Mouse (Mus musculus) ES-E14 (cell line): ENCODE measurements around the gene Ube2h. TPM values are rescaled to one million over a fixed set of nuclear protein-coding genes. Genes with fewer than 3 reads are reported as not detected.

Experiments
- DNase-seq: peaks from one replicate; pipeline ENCODE4 v3.0.0-alpha.2; 2013; ENCODE audit warnings: low read depth, low spot score
- H3K27ac ChIP-seq: 2 replicates; pipeline ENCODE4 v1.5.1; 2012; ENCODE audit warnings: low read depth, mild to moderate bottlenecking, low read length, moderate library complexity, mixed read lengths; ENCODE audit not compliant: poor library complexity, insufficient read depth, severe bottlenecking
- H3K36me3 ChIP-seq: 2 replicates; pipeline ENCODE4 v1.6.1; 2012; ENCODE audit warnings: mild to moderate bottlenecking, low read length, moderate library complexity, mixed read lengths; ENCODE audit not compliant: control insufficient read depth, poor library complexity, insufficient read depth, severe bottlenecking
- H3K4me1 ChIP-seq, 2 experiments: fragments of 150-350 bp in 1 of 2; sonication (generic) in 1 of 2; 2 replicates each; pipeline ENCODE4 v1.6.1; 2012; ENCODE audit warnings: low read length in 2 of 2, mild to moderate bottlenecking in 1 of 2, mixed read lengths in 1 of 2; ENCODE audit not compliant: control insufficient read depth in 2 of 2, insufficient read depth in 2 of 2, poor library complexity in 1 of 2
- H3K4me3 ChIP-seq, 2 experiments: fragments of 150-350 bp in 1 of 2; sonication (generic) in 1 of 2; 2 replicates each; pipeline ENCODE4 v1.5.1; 2012; ENCODE audit warnings: low read length in 2 of 2, low read depth in 1 of 2, mild to moderate bottlenecking in 1 of 2, mixed read lengths in 1 of 2; ENCODE audit not compliant: insufficient read depth in 1 of 2, poor library complexity in 1 of 2, severe bottlenecking in 1 of 2
- H3K9ac ChIP-seq: 2 replicates; pipeline ENCODE4 v1.6.1; 2012; ENCODE audit warnings: low read depth, mild to moderate bottlenecking, low read length, mixed read lengths; ENCODE audit not compliant: poor library complexity, insufficient read depth, severe bottlenecking
- H3K9me3 ChIP-seq: fragments of 150-350 bp; sonication (generic); 2 replicates; pipeline ENCODE4 v1.6.1; 2012; ENCODE audit warnings: low read depth, mild to moderate bottlenecking, low read length; ENCODE audit not compliant: control insufficient read depth, insufficient read depth
- CHD2 ChIP-seq: IDR thresholded peaks from 2 replicates; pipeline ENCODE4 v1.6.1; 2014; ENCODE audit warnings: mild to moderate bottlenecking, low read depth, low read length, inconsistent platforms
- HCFC1 ChIP-seq: IDR thresholded peaks from 2 replicates; pipeline ENCODE4 v1.6.1; 2012; ENCODE audit warnings: low read length, inconsistent platforms, borderline replicate concordance; ENCODE audit not compliant: insufficient read depth
- MAFK ChIP-seq: IDR thresholded peaks from 2 replicates; pipeline ENCODE4 v1.6.1; 2014; ENCODE audit warnings: mild to moderate bottlenecking, low read depth, low read length, inconsistent platforms; ENCODE audit not compliant: insufficient read depth
- ZC3H11A ChIP-seq: IDR thresholded peaks from 2 replicates; pipeline ENCODE4 v1.6.1; 2012; ENCODE audit warnings: low read depth, mild to moderate bottlenecking, inconsistent platforms, low read length, borderline replicate concordance
- ZNF384 ChIP-seq: IDR thresholded peaks from 2 replicates; pipeline ENCODE4 v1.6.1; 2012; ENCODE audit warnings: low read depth, low read length, inconsistent platforms
- in situ Hi-C, 2 experiments: fragments of 600-800 bp; cut with MboI; formaldehyde crosslinking; loops; one replicate each; pipeline ENCODE4 v1.15.1; 2025; ENCODE audit warnings: low sequenced_read_pairs in 2 of 2, inconsistent platforms in 1 of 2; ENCODE audit not compliant: unreplicated experiment in 2 of 2
- total RNA-seq: library from RNA; depleted of rRNA; stranded (reverse); fragments of 300-350 nt; gene quantifications from 2 replicates; pipeline ENCODE4 v1.2.3, GENCODE M21; 2012

Ube2h gene
- total RNA-seq, 1 experiment = 16.6 TPM

DNA sequence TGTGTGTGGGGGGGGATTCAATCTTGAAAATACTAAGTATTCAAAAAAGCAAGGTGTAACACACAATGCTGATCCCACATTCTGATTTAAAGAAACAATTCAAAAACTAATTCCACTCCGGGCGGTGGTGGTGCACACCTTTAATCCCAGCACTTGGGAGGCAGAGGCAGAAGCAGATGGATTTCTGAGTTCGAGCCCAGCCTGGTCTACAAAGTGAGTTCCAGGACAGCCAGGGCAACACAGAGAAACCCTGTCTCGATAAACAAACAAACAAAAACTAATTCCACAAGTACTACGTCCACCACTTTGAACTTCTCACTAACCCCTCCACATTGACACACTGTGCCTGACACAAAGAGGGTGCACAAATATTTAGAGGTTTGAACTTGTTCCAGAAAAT, 4.7 kb downstream of the Ube2h start:
- Histone ChIP-seq H3K4me3 (no peak overlapping the region), H3K36me3 (no peaks in the 10 kb centered on the region), H3K9me3 (no peaks in the 10 kb centered on the region)

DNA sequence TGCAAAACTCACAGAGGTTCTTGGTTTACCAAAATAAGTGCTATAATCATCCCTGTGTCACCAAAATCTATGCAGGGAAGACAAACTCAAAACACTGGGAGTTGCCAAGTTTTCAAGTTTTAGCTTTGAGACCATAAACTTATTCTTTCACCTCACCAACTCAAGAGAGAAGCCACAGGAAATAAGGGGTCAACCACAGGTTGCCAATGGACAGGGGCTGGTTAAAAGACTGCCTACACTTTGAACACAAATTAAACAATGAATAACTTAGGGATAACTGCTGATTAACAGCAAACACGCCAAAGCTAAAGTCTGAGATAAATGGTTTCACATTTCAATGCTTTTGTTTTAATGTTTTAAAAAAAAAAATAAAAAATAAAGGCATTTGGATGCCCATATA, 5.2 kb downstream of the Ube2h start:
- no peak for DNase-seq
- H3K4me1 ChIP-seq = peaks cover 4 to 9% of the 10 kb centered on the region in 2 experiments; a peak in 3 of 4 replicates
- TF ChIP-seq HCFC1 (no peak), ZNF384 (no peak), CHD2 (no peak), MAFK (no peak), ZC3H11A (no peak)
- no peak overlapping the region for H3K9ac ChIP-seq
- H3K36me3 ChIP-seq = no peaks in the 10 kb centered on the region
- in situ Hi-C loops = no loop called here
- no peaks in the 10 kb centered on the region for H3K9me3 ChIP-seq
- no peak overlapping the region for H3K4me3 ChIP-seq
- H3K27ac ChIP-seq = no peak overlapping the region

More for the DNA sequence above, 4.7 kb downstream of the Ube2h start:
- Histone ChIP-seq H3K9ac (no peak overlapping the region), H3K4me1 (peaks cover 4 to 9% of the 10 kb centered on the region in 2 experiments; a peak in 3 of 4 replicates), H3K27ac (no peak overlapping the region; the same call in 1 of the 2 replicates)
- DNase-seq = no peak
- in situ Hi-C loops = no loop called here
- TF ChIP-seq MAFK (no peak), ZC3H11A (no peak), HCFC1 (no peak), CHD2 (no peak), ZNF384 (no peak)

GRCm38 (mm10) chr6:30292579-30292978, 11.8 kb downstream of the Ube2h start:
- peaks cover 2% of the 10 kb centered on the region; the same call in 1 of the 2 replicates for H3K36me3 ChIP-seq
- H3K27ac ChIP-seq = no peak overlapping the region
- in situ Hi-C loops = no loop called here
- no peaks in the 10 kb centered on the region; a peak in 1 of 4 replicates for H3K4me1 ChIP-seq
- H3K9ac ChIP-seq = no peak overlapping the region
- TF ChIP-seq ZNF384 (no peak), HCFC1 (no peak), CHD2 (no peak), MAFK (no peak), ZC3H11A (no peak)
- no peak overlapping the region for H3K4me3 ChIP-seq
- DNase-seq = no peak
- H3K9me3 ChIP-seq = no peaks in the 10 kb centered on the region

- Histone ChIP-seq H3K27ac (no peak overlapping the region), H3K4me3 (no peak overlapping the region), H3K9ac (no peak overlapping the region), H3K9me3 (no peaks in the 10 kb centered on the region), H3K36me3 (peaks cover 2% of the 10 kb centered on the region; the same call in 1 of the 2 replicates), H3K4me1 (no peaks in the 10 kb centered on the region; a peak in 1 of 4 replicates)
- in situ Hi-C loops = no loop called here
- TF ChIP-seq ZNF384 = no peak
- TF ChIP-seq HCFC1 = no peak
- TF ChIP-seq ZC3H11A = no peak
- no peak for TF ChIP-seq CHD2
- no peak for TF ChIP-seq MAFK
- DNase-seq = no peak
Observed at GRCm38 (mm10) chr6:30287958-30288357, 16.4 kb downstream of the Ube2h start.

GRCm38 (mm10) chr6:30286642-30287041, 17.7 kb downstream of the Ube2h start:
- Histone ChIP-seq H3K36me3 (peaks cover 2% of the 10 kb centered on the region; the same call in 1 of the 2 replicates), H3K4me3 (no peak overlapping the region), H3K9ac (no peak overlapping the region), H3K4me1 (no peaks in the 10 kb centered on the region; a peak in 1 of 4 replicates), H3K9me3 (no peaks in the 10 kb centered on the region), H3K27ac (no peak overlapping the region)
- no peak for DNase-seq
- TF ChIP-seq ZNF384 = no peak
- TF ChIP-seq ZC3H11A = no peak
- TF ChIP-seq CHD2 = no peak
- in situ Hi-C loops = no loop called here
